ENCODE assay signal across 29 mouse cellular contexts in genomic region chr6:94092969-94093597, GRCm38 (mm10).
A peak's percentile ranks its signal among the peaks of the same experiment; 100 is the strongest.
DNase-seq lines count a peak whose midpoint lies in the region; ATAC-seq and TF ChIP-seq lines count a peak whose summit lies in the region.
"Had no signal": no experiment of that assay in that cellular context is flagged by ENCODE, and none has a peak within 500 bp of the region (broad histone marks: within the 10 kb centered on the region; RNA-seq: fewer than 3 reads in every experiment).

No protein-coding gene starts in this region.

- H3K4me2 ChIP-seq in heart, embryonic 11.5 days = no peak overlapping the region
- H3K4me2 ChIP-seq in intestine, embryonic 14.5 days (ENCODE audit: low read length) = no peak overlapping the region
- peak overlapping the region; percentile 31; the same call in 1 of the 2 replicates for H3K4me2 ChIP-seq in liver, embryonic 11.5 days
- no peak overlapping the region for H3K4me2 ChIP-seq in stomach, postnatal 0 days (replicated peaks; ENCODE audit: low read depth)
- H3K4me2 ChIP-seq in midbrain, postnatal 0 days (ENCODE audit: low read depth, low read length, poor library complexity, severe bottlenecking) = no peak overlapping the region
- H3K4me2 ChIP-seq: embryonic facial prominence, embryonic 13.5 days; forebrain, embryonic 13.5 days; heart, embryonic 15.5 days; lung, embryonic 15.5 days; midbrain, embryonic 15.5 days had no signal

- no peak overlapping the region for H3K4me3 ChIP-seq in heart, embryonic 11.5 days (ENCODE audit: low read depth, low read length)
- H3K4me3 ChIP-seq in intestine, embryonic 14.5 days (ENCODE audit: low read depth, low read length) = no peak overlapping the region
- H3K4me3 ChIP-seq in liver, embryonic 11.5 days (ENCODE audit: low read depth, low read length) = no peak overlapping the region
- H3K4me3 ChIP-seq in stomach, postnatal 0 days (ENCODE audit: low read depth, low read length) = no peak overlapping the region
- H3K4me3 ChIP-seq in midbrain, postnatal 0 days (ENCODE audit: low read depth, low read length) = no peak overlapping the region
- H3K4me3 ChIP-seq: embryonic facial prominence, embryonic 13.5 days; erythroblast, embryonic 14.5 days; forebrain, embryonic 13.5 days; heart, embryonic 15.5 days; hindbrain, embryonic 10.5 days; lung, embryonic 15.5 days; midbrain, embryonic 15.5 days; myocyte had no signal

- H3K27ac ChIP-seq in heart, embryonic 11.5 days (ENCODE audit: low read depth, low read length) = 0 out of 2 replicates have a peak overlapping the region, but pooled peaks have one; percentile 31
- 0 out of 2 replicates have a peak overlapping the region, but pooled peaks have one; percentile 19 for H3K27ac ChIP-seq in intestine, embryonic 14.5 days (ENCODE audit: low read depth)
- peak overlapping the region; percentile 79 for H3K27ac ChIP-seq in liver, embryonic 11.5 days (ENCODE audit: low read depth, low read length)
- no peak overlapping the region for H3K27ac ChIP-seq in stomach, postnatal 0 days (replicated peaks)
- H3K27ac ChIP-seq in midbrain, postnatal 0 days (ENCODE audit: low read depth, low read length) = no peak overlapping the region
- H3K27ac ChIP-seq: embryonic facial prominence, embryonic 13.5 days; forebrain, embryonic 13.5 days; heart, embryonic 15.5 days; hindbrain, embryonic 10.5 days; kidney, postnatal 0 days; liver, embryonic 14.5 days; lung, embryonic 15.5 days; midbrain, embryonic 15.5 days had no signal

- 50% methylated on average over 7 of the region's 8 CpGs for WGBS in heart, embryonic 11.5 days (ENCODE audit: insufficient replicate concordance)
- 49% methylated on average over 7 of the region's 8 CpGs for WGBS in intestine, embryonic 14.5 days
- 34% methylated on average over 8 of the region's 8 CpGs for WGBS in liver, embryonic 11.5 days
- WGBS in stomach, postnatal 0 days = 45% methylated on average over 8 of the region's 8 CpGs
- 60% methylated on average over 8 of the region's 8 CpGs for WGBS in midbrain, postnatal 0 days

- intact Hi-C loops in heart, postnatal 10 days (cut with DNase I) = no loop called here

- TF ChIP-seq CTCF in stomach, postnatal 0 days (IDR thresholded peaks at IDR 0.05; ENCODE audit: low read depth) = no peak
- no peak for TF ChIP-seq CTCF in midbrain, postnatal 0 days (IDR thresholded peaks at IDR 0.05)

- DNase-seq in heart, postnatal 10 days = no peak
- DNase-seq in intestine, embryonic 14.5 days (ENCODE audit: low spot score) = no peak
- DNase-seq in liver, embryonic 11.5 days (ENCODE audit: low spot score) = no peak
- DNase-seq in stomach, postnatal 0 days (ENCODE audit: low spot score) = peak; percentile 51
- no peak for DNase-seq in adrenal gland, adult 8-10 months
- DNase-seq in midbrain, postnatal 0 days (ENCODE audit: low spot score) = no peak
- DNase-seq: adrenal gland, adult 2 months; cerebellum, adult 2 months; cerebellum, postnatal 36 days; embryo, embryonic 11 days; kidney, adult 18-20 months; left cerebral cortex, postnatal 4 days; lung, postnatal 4 days; thymus, postnatal 14 days had no signal

- H3K9me3 ChIP-seq in heart, embryonic 11.5 days (replicated peaks; ENCODE audit: control insufficient read depth, low read length) = no peaks in the 10 kb centered on the region
- no peaks in the 10 kb centered on the region for H3K9me3 ChIP-seq in intestine, embryonic 14.5 days (ENCODE audit: control insufficient read depth, low read length)
- no peaks in the 10 kb centered on the region for H3K9me3 ChIP-seq in liver, embryonic 11.5 days (ENCODE audit: control insufficient read depth, low read length)
- no peaks in the 10 kb centered on the region for H3K9me3 ChIP-seq in stomach, postnatal 0 days (ENCODE audit: control insufficient read depth, low read length)
- no peaks in the 10 kb centered on the region for H3K9me3 ChIP-seq in midbrain, postnatal 0 days (ENCODE audit: low read length)
- H3K9me3 ChIP-seq: embryonic facial prominence, embryonic 13.5 days; forebrain, embryonic 13.5 days; heart, embryonic 15.5 days; hindbrain, embryonic 10.5 days; lung, embryonic 15.5 days; midbrain, embryonic 15.5 days had no signal

- H3K9ac ChIP-seq in heart, embryonic 11.5 days (ENCODE audit: low read depth, low read length) = no peak overlapping the region
- no peak overlapping the region for H3K9ac ChIP-seq in intestine, embryonic 14.5 days (ENCODE audit: low read length)
- no peak overlapping the region for H3K9ac ChIP-seq in liver, embryonic 11.5 days (ENCODE audit: low read depth, low read length)
- no peak overlapping the region for H3K9ac ChIP-seq in stomach, postnatal 0 days (ENCODE audit: low read length)
- H3K9ac ChIP-seq in midbrain, postnatal 0 days (replicated peaks; ENCODE audit: low read length, poor library complexity, severe bottlenecking) = no peak overlapping the region
- H3K9ac ChIP-seq: embryonic facial prominence, embryonic 13.5 days; forebrain, embryonic 13.5 days; heart, embryonic 15.5 days; liver, embryonic 14.5 days; lung, embryonic 15.5 days; midbrain, embryonic 15.5 days had no signal

- no peaks in the 10 kb centered on the region for H3K36me3 ChIP-seq in heart, embryonic 11.5 days (ENCODE audit: control insufficient read depth, insufficient read depth, low read length)
- H3K36me3 ChIP-seq in intestine, embryonic 14.5 days (ENCODE audit: control insufficient read depth, insufficient read depth, low read length) = no peaks in the 10 kb centered on the region
- no peaks in the 10 kb centered on the region for H3K36me3 ChIP-seq in liver, embryonic 11.5 days (ENCODE audit: control insufficient read depth, insufficient read depth, low read length)
- H3K36me3 ChIP-seq in stomach, postnatal 0 days (ENCODE audit: control insufficient read depth, insufficient read depth, low read length) = no peaks in the 10 kb centered on the region
- no peaks in the 10 kb centered on the region for H3K36me3 ChIP-seq in midbrain, postnatal 0 days (ENCODE audit: insufficient read depth, low read length)
- H3K36me3 ChIP-seq: embryonic facial prominence, embryonic 13.5 days; G1E; heart, embryonic 15.5 days; hindbrain, embryonic 10.5 days; lung, embryonic 15.5 days; midbrain, embryonic 15.5 days had no signal

- TF ChIP-seq EP300 in stomach, postnatal 0 days (optimal IDR thresholded peaks at IDR 0.05) = no peak

- peak; percentile 65; the same call in 1 of the 2 replicates for ATAC-seq in heart, embryonic 11.5 days (replicated peaks; ENCODE audit: insufficient number of reproducible peaks, low FRiP score, low TSS enrichment)
- no peak for ATAC-seq in intestine, embryonic 14.5 days (replicated peaks; ENCODE audit: low FRiP score, low TSS enrichment, low read depth)
- ATAC-seq in liver, embryonic 11.5 days (replicated peaks; ENCODE audit: low FRiP score) = peak; percentile 87
- peak; percentile 70; the same call in 1 of the 2 replicates for ATAC-seq in stomach, postnatal 0 days (ENCODE audit: low FRiP score, low TSS enrichment)
- ATAC-seq in midbrain, postnatal 0 days (ENCODE audit: low FRiP score) = no peak
- ATAC-seq: forebrain, embryonic 13.5 days; hindbrain, embryonic 16.5 days; midbrain, embryonic 15.5 days; Patski had no signal

- H3K27me3 ChIP-seq in heart, embryonic 11.5 days (ENCODE audit: control insufficient read depth, insufficient read depth, low read length) = no peaks in the 10 kb centered on the region
- H3K27me3 ChIP-seq in intestine, embryonic 14.5 days (replicated peaks; ENCODE audit: control insufficient read depth, insufficient read depth, low read length) = no peaks in the 10 kb centered on the region
- H3K27me3 ChIP-seq in liver, embryonic 11.5 days (replicated peaks; ENCODE audit: control insufficient read depth, insufficient read depth, low read length) = no peaks in the 10 kb centered on the region
- no peaks in the 10 kb centered on the region for H3K27me3 ChIP-seq in stomach, postnatal 0 days (ENCODE audit: control insufficient read depth, insufficient read depth, low read length)
- no peaks in the 10 kb centered on the region for H3K27me3 ChIP-seq in midbrain, postnatal 0 days (ENCODE audit: insufficient read depth, low read length)
- H3K27me3 ChIP-seq: CH12.LX; embryonic facial prominence, embryonic 13.5 days; forebrain, embryonic 13.5 days; heart, embryonic 15.5 days; lung, embryonic 15.5 days; midbrain, embryonic 15.5 days; Patski had no signal

- peaks cover 32% of the 10 kb centered on the region for H3K4me1 ChIP-seq in heart, embryonic 11.5 days (ENCODE audit: control insufficient read depth, insufficient read depth, low read length)
- peaks cover 20% of the 10 kb centered on the region for H3K4me1 ChIP-seq in intestine, embryonic 14.5 days (replicated peaks; ENCODE audit: control insufficient read depth, insufficient read depth, low read length)
- peaks cover 37% of the 10 kb centered on the region for H3K4me1 ChIP-seq in liver, embryonic 11.5 days (replicated peaks; ENCODE audit: control insufficient read depth, insufficient read depth, low read length)
- no peaks in the 10 kb centered on the region; the same call in 1 of the 2 replicates for H3K4me1 ChIP-seq in stomach, postnatal 0 days (replicated peaks; ENCODE audit: control insufficient read depth, insufficient read depth)
- H3K4me1 ChIP-seq in midbrain, postnatal 0 days (ENCODE audit: insufficient read depth, low read length) = 0 out of 2 replicates have a peak, but pooled peaks cover 8% of the 10 kb centered on the region
- H3K4me1 ChIP-seq: midbrain, embryonic 15.5 days had no signal

Comparison
In these comparisons a context has a peak if more than half of its experiments do, and no peak if none do; other contexts are left out.
1. ATAC-seq: peak in heart, embryonic 11.5 days (single experiment), liver, embryonic 11.5 days (single experiment) and stomach, postnatal 0 days (single experiment); none in intestine, embryonic 14.5 days (single experiment) and midbrain, postnatal 0 days (single experiment).
2. H3K27ac ChIP-seq: peak in heart, embryonic 11.5 days (single experiment), intestine, embryonic 14.5 days (single experiment) and liver, embryonic 11.5 days (single experiment); none in stomach, postnatal 0 days (single experiment) and midbrain, postnatal 0 days (single experiment).